Mouse (Mus musculus) embryonic facial prominence, embryonic 14.5 days (tissue): ENCODE measurements at regions not wholly inside any gene's neighbourhood (a gene's known extent, or its start where the extent isn't known, plus 50 kb on each side); places are given as distances from the start of the nearest gene placed in this dataset.
A peak's percentile ranks its signal among the peaks of the same experiment; 100 is the strongest.

Experiments used
- ATAC-seq: fragments of 200-750 bp; cut with Nextera tagmentation; 2 replicates; pipeline ENCODE4 v1.8.0; 2017; ENCODE audit warnings: low read depth, moderate number of reproducible peaks, moderate TSS enrichment
- DNase-seq: peaks from one replicate; pipeline ENCODE4 v3.0.0-alpha.2; 2015; ENCODE audit warnings: low spot score
- H3K27ac ChIP-seq: fragments of 300-500 bp; sonication (generic); replicated peaks from 2 replicates; pipeline ENCODE4 v1.5.1; 2014; ENCODE audit warnings: low read depth, mild to moderate bottlenecking, low read length, moderate library complexity
- H3K27me3 ChIP-seq: fragments of 300-500 bp; sonication (generic); replicated peaks from 2 replicates; pipeline ENCODE4 v1.6.1; 2014; ENCODE audit warnings: low read length; ENCODE audit not compliant: control insufficient read depth, insufficient read depth
- H3K36me3 ChIP-seq: fragments of 300-500 bp; sonication (generic); 2 replicates; pipeline ENCODE4 v1.6.1; 2014; ENCODE audit warnings: low read length, mixed read lengths; ENCODE audit not compliant: control insufficient read depth, insufficient read depth
- H3K4me1 ChIP-seq: fragments of 300-500 bp; sonication (generic); 2 replicates; pipeline ENCODE4 v1.6.1; 2014; ENCODE audit warnings: antibody characterized with exemption, low read length; ENCODE audit not compliant: control insufficient read depth, insufficient read depth
- H3K4me2 ChIP-seq: fragments of 300-500 bp; sonication (generic); 2 replicates; pipeline ENCODE4 v1.6.1; 2014; ENCODE audit warnings: low read depth, mild to moderate bottlenecking, low read length, moderate library complexity, mixed read lengths
- H3K4me3 ChIP-seq: fragments of 300-500 bp; sonication (generic); 2 replicates; pipeline ENCODE4 v1.5.1; 2014; ENCODE audit warnings: low read depth, mild to moderate bottlenecking, low read length
- H3K9ac ChIP-seq: fragments of 300-500 bp; sonication (generic); 2 replicates; pipeline ENCODE4 v1.6.1; 2014; ENCODE audit warnings: low read depth, mild to moderate bottlenecking, low read length, moderate library complexity, mixed read lengths
- H3K9me3 ChIP-seq: fragments of 300-500 bp; sonication (generic); 2 replicates; pipeline ENCODE4 v1.6.1; 2016; ENCODE audit warnings: low read length; ENCODE audit not compliant: control insufficient read depth
- WGBS: fragments of 180-500 bp; shearing (Covaris S2); extraction: QIAGEN DNeasy Blood & Tissue Kit; methylation state at CpG from one replicate; pipeline ENCODE4 v1.1.7; 2014; 5-methylcytosine and 5-hydroxymethylcytosine counted together

DNA sequence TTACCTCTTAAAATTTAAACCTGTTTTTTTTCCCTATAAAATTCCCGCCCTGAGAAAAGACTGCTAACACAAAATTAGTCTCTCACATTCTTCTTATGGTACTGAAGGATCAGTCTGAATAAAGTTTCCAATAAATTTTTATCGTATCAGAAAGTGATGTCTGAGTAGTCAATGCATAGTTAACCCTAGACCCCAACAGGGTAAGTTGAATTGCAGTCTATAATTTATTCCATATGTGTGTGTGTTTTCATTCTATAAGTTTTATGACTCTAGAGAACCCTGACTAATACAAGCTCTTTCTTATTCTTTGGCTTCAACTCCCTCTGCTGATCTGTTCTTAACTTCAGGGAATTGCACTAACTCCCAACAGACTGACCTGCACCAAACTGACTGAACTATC, 996.2 kb upstream of the G6pd2 start:
- WGBS: 56% methylated on average over 2 of the region's 2 CpGs
- Histone ChIP-seq H3K4me1 (no peaks in the 10 kb centered on the region), H3K27me3 (no peaks in the 10 kb centered on the region), H3K27ac (no peak overlapping the region), H3K36me3 (no peaks in the 10 kb centered on the region), H3K4me3 (no peak overlapping the region), H3K4me2 (no peak overlapping the region), H3K9me3 (no peaks in the 10 kb centered on the region), H3K9ac (no peak overlapping the region)
- ATAC-seq: no peak
- DNase-seq: peak; percentile 1
